Mouse (Mus musculus) embryonic facial prominence, embryonic 13.5 days (tissue): ENCODE results near the gene Acot13. TPM values are rescaled to one million over a fixed set of nuclear protein-coding genes. Genes with fewer than 3 reads are reported as not detected.

Experiments used
- ATAC-seq: fragments of 200-750 bp; cut with Nextera tagmentation; 2 replicates; pipeline ENCODE4 v1.8.0; 2017; ENCODE audit warnings: low read depth; ENCODE audit not compliant: insufficient number of reproducible peaks, insufficient read depth, low FRiP score, low TSS enrichment
- H3K27ac ChIP-seq: fragments of 300-500 bp; sonication (generic); 2 replicates; pipeline ENCODE4 v1.5.1; 2015; ENCODE audit warnings: moderate library complexity, mild to moderate bottlenecking, inconsistent platforms
- H3K27me3 ChIP-seq: fragments of 300-500 bp; sonication (generic); 2 replicates; pipeline ENCODE4 v1.6.1; 2015; ENCODE audit warnings: mild to moderate bottlenecking, inconsistent platforms
- H3K36me3 ChIP-seq: fragments of 300-500 bp; sonication (generic); 2 replicates; pipeline ENCODE4 v1.6.1; 2015; ENCODE audit warnings: mild to moderate bottlenecking, inconsistent platforms
- H3K4me1 ChIP-seq: fragments of 300-500 bp; sonication (generic); 2 replicates; pipeline ENCODE4 v1.6.1; 2015; ENCODE audit warnings: inconsistent platforms
- H3K4me2 ChIP-seq: fragments of 300-500 bp; sonication (generic); 2 replicates; pipeline ENCODE4 v1.6.1; 2015; ENCODE audit warnings: moderate library complexity, mild to moderate bottlenecking, inconsistent platforms
- H3K4me3 ChIP-seq: fragments of 300-500 bp; sonication (generic); 2 replicates; pipeline ENCODE4 v1.5.1; 2015; ENCODE audit warnings: mild to moderate bottlenecking, inconsistent platforms
- H3K9ac ChIP-seq: fragments of 300-500 bp; sonication (generic); 2 replicates; pipeline ENCODE4 v1.6.1; 2015; ENCODE audit warnings: mild to moderate bottlenecking, inconsistent platforms
- H3K9me3 ChIP-seq: fragments of 300-500 bp; sonication (generic); 2 replicates; pipeline ENCODE4 v1.6.1; 2016; ENCODE audit warnings: inconsistent platforms
- WGBS: fragments of 180-500 bp; shearing (Covaris S2); methylation state at CpG from one replicate; pipeline ENCODE4 v1.1.7; 2015; ENCODE audit warnings: mixed read lengths; 5-methylcytosine and 5-hydroxymethylcytosine counted together
- polyA plus RNA-seq: library from polyadenylated mRNA; unstranded; fragments of >200 nt; fragmentation: Nextera tagmentation; extraction: Ambion mirVana; gene quantifications from 2 replicates; pipeline ENCODE4 v1.2.1, GENCODE M21; 2015

Gene Acot13
- polyA plus RNA-seq, 1 experiment from 2014 or later = 73.8 TPM

DNA sequence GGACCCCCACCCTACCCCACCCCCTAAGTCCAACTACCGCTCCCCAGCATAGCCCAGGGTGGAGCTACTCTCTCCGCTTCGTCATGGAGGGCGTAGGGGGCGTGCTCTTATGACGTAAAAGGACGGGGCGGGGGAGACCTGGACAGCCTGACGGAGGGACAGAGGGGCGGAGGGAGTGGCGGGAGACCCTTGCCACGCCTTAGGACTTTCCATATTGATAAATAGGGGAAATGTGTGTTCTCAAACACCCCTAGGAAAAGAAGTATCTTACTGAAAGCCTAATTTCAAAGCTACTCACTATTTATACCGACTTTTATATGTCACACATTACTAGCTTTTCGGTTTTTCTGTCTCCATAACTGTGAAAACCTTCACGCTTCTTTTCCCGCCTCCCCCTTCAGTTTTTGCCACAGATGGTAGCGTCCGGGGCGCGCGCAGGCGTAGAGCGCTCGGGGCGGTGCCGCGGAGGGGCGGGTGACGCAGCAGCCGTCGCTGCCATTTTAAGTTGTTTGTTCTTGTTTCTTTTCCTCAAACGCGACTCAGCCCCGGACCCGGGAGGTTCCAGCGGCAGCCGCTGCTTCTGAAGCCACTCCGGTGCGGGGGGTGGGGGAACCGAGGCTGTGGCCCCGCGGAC is 30.5 kb downstream of the Acot13 start:
- Histone ChIP-seq H3K27me3 (no peaks in the 10 kb centered on the region), H3K4me3 (peak overlapping the region; percentile 99), H3K4me2 (peak overlapping the region; percentile 85), H3K4me1 (peaks cover 17% of the 10 kb centered on the region), H3K9ac (peak overlapping the region; percentile 99), H3K9me3 (no peaks in the 10 kb centered on the region), H3K36me3 (peaks cover 9% of the 10 kb centered on the region), H3K27ac (peak overlapping the region; percentile 100)
- WGBS = under 1% methylated on average over 42 of the region's 42 CpGs
- peak; percentile 97 for ATAC-seq

DNA sequence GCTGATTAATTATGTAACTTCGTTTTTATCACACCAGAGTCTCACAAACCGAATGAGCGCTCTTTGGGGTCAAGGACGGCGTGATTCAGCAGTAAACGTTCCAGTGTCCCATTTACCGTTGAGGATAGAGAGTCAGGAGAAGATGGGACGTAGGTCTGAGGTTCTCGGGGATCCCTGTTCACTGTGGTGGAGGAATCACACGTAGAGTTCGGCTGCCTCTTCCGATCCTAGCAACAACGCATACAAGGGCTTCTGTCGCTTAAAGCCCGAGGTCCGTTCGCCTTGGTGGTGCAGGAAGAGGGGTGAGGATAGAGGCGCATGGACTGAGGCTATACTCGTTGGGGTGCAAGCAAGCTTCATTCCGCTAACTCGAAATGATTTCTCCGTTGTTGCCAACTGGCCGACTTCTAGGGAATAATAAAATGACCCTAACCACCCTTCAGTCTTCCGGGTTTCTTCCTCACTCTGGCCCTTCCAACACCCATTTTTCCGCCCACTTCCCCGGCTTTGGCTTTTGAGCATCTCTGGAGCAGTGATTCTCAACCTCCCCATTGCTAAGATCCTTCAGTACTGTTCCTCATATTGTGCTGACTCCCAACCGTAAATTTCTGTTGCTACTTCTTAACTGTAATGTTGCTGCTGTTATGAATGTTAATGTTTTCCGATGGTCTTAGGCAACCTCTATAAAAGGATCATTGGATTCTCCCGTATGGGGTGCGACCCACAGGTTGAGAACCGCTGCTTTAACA is 31.2 kb downstream of the Acot13 start:
- ATAC-seq = peak; percentile 5; the same call in 1 of the 2 replicates
- H3K4me1 ChIP-seq = peaks cover 17% of the 10 kb centered on the region
- peak overlapping the region; percentile 82 for H3K27ac ChIP-seq
- H3K4me2 ChIP-seq = peak overlapping the region; percentile 85
- no peaks in the 10 kb centered on the region for H3K9me3 ChIP-seq
- H3K9ac ChIP-seq = peak overlapping the region; percentile 73
- peak overlapping the region; percentile 99 for H3K4me3 ChIP-seq
- under 1% methylated on average over 31 of the region's 31 CpGs for WGBS
- peaks cover 3% of the 10 kb centered on the region; the same call in 1 of the 2 replicates for H3K36me3 ChIP-seq
- no peaks in the 10 kb centered on the region for H3K27me3 ChIP-seq

- peaks cover 14% of the 10 kb centered on the region for H3K4me1 ChIP-seq
- no peaks in the 10 kb centered on the region for H3K27me3 ChIP-seq
- no peaks in the 10 kb centered on the region for H3K36me3 ChIP-seq
- WGBS = 63% methylated on average over 5 of the region's 5 CpGs
- no peaks in the 10 kb centered on the region for H3K9me3 ChIP-seq
- no peak for ATAC-seq
- H3K9ac ChIP-seq = no peak overlapping the region
- no peak overlapping the region for H3K27ac ChIP-seq
- H3K4me3 ChIP-seq = peak overlapping the region; percentile 99
- H3K4me2 ChIP-seq = peak overlapping the region; percentile 85
Observed at GRCm38 (mm10) chr13:24799378-24799777, 32.0 kb downstream of the Acot13 start.

GRCm38 (mm10) chr13:24798686-24799085 is 32.7 kb downstream of the Acot13 start:
- Histone ChIP-seq H3K4me3 (no peak overlapping the region), H3K27ac (no peak overlapping the region), H3K27me3 (no peaks in the 10 kb centered on the region), H3K4me2 (no peak overlapping the region), H3K9me3 (no peaks in the 10 kb centered on the region), H3K9ac (no peak overlapping the region), H3K36me3 (no peaks in the 10 kb centered on the region), H3K4me1 (peaks cover 10% of the 10 kb centered on the region)
- 95% methylated on average over 4 of the region's 4 CpGs for WGBS
- no peak for ATAC-seq

DNA sequence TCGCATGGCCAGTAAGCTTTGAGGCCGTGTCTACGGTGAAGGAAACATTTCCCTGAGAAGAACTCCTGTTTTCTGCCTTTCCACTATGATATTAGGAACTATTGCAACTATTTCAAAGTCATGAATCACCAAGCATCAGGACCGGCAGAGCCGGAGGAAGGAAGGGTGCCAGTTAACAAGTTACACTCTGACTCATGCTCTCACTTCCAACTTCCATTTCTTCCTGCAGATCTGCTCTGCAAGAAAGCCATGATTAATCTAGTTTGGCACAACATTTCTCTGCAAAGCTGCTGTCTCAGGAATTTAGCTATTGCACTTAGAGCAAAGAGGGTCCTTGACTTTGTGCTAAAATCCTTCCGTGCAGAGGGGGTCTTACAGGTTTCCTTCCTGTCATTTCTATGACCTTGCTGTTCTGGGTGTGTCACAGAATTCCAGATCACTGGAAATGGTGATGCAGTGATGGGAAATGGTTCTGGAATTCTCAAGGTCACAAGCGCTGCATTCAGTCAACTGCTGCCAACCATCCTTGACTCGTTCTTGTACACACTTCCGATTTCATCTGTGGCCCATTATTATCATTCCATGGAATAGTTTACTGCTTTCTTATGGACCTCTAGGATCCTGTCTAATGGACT is 38.8 kb downstream of the Acot13 start:
- ATAC-seq = no peak
- no peak overlapping the region for H3K27ac ChIP-seq
- H3K4me1 ChIP-seq = no peaks in the 10 kb centered on the region
- no peak overlapping the region for H3K9ac ChIP-seq
- H3K4me3 ChIP-seq = no peak overlapping the region
- H3K4me2 ChIP-seq = no peak overlapping the region
- 90% methylated on average over 9 of the region's 9 CpGs for WGBS
- H3K36me3 ChIP-seq = no peaks in the 10 kb centered on the region
- no peaks in the 10 kb centered on the region for H3K27me3 ChIP-seq
- H3K9me3 ChIP-seq = no peaks in the 10 kb centered on the region

DNA sequence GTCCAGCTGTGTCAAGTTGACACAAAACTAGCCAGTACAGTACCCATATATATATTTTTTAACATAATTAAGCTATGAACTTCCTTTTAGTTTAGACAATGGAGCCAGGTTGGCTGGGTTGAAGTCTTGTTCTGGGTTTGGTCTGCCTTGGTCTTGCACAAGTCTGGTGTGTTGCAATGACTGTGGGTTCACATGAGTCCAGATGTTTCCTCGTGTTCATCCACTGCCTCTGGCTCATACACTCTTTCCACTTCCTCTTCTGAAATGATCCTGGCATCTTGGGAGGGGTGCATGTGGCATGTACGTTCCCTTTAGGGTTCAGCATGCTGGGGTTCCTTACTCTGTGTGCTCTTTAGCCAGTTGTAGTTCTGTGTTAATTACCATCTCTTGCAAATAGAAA is 40.0 kb downstream of the Acot13 start:
- H3K4me1 ChIP-seq = no peaks in the 10 kb centered on the region
- no peak overlapping the region for H3K27ac ChIP-seq
- no peaks in the 10 kb centered on the region for H3K9me3 ChIP-seq
- 59% methylated on average over 2 of the region's 2 CpGs for WGBS
- no peak overlapping the region for H3K4me2 ChIP-seq
- H3K27me3 ChIP-seq = no peaks in the 10 kb centered on the region
- no peaks in the 10 kb centered on the region for H3K36me3 ChIP-seq
- no peak overlapping the region for H3K9ac ChIP-seq
- no peak for ATAC-seq
- no peak overlapping the region for H3K4me3 ChIP-seq

DNA sequence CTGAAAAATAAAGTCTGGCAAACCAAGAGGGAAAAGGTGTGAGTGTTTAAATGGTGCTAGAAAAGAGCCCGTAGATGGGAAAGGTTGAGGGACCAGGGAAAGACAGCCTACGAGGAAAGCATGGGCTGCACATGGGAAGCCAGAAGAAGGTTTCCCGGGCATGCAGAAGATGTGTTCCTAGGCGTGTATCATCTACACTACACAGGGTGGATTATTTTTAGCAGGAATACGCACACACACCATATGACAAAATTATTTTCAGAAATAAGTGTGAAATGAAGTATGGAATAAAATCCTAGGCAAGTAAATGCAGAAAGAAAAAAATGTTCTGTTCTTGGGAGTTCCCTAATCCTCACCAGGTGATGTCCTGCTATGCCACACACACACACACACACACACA is 43.9 kb downstream of the Acot13 start:
- Histone ChIP-seq H3K9me3 (no peaks in the 10 kb centered on the region), H3K36me3 (no peaks in the 10 kb centered on the region), H3K4me2 (no peak overlapping the region), H3K4me1 (no peaks in the 10 kb centered on the region), H3K27me3 (no peaks in the 10 kb centered on the region), H3K9ac (no peak overlapping the region), H3K4me3 (no peak overlapping the region), H3K27ac (no peak overlapping the region)
- WGBS = 87% methylated on average over 5 of the region's 5 CpGs
- no peak for ATAC-seq

DNA sequence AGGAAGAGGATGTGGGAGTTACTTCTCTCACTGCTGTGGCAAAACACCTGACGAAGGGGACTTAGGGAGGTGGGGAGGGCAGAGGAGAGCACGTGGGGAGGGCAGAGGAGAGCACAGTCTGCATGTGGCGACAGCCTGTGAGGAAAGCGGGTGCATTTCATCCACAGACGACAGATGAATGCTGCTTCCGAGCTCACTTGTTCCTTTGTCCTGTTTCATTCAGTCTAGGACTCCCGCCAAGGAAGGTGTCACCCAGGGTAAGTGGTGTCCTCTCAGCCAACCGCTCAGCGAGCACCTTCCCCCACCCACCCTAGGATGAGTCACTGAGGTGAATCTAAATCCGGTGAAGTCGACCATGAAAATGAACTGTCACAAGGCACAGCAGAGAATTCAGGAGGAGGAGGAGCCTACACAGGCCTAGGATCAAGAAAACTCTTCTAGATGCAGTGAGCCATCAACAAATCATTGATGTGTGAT is 45.3 kb downstream of the Acot13 start:
- no peaks in the 10 kb centered on the region for H3K36me3 ChIP-seq
- no peaks in the 10 kb centered on the region for H3K9me3 ChIP-seq
- no peak overlapping the region for H3K4me2 ChIP-seq
- no peak overlapping the region for H3K27ac ChIP-seq
- no peaks in the 10 kb centered on the region for H3K27me3 ChIP-seq
- ATAC-seq = no peak
- H3K4me3 ChIP-seq = no peak overlapping the region
- H3K4me1 ChIP-seq = 0 out of 2 replicates have a peak, but pooled peaks cover 4% of the 10 kb centered on the region
- H3K9ac ChIP-seq = no peak overlapping the region
- WGBS = 60% methylated on average over 11 of the region's 11 CpGs

GRCm38 (mm10) chr13:24781916-24782315 is 49.4 kb downstream of the Acot13 start:
- H3K27me3 ChIP-seq = no peaks in the 10 kb centered on the region
- 60% methylated on average over 5 of the region's 5 CpGs for WGBS
- H3K4me1 ChIP-seq = 0 out of 2 replicates have a peak, but pooled peaks cover 4% of the 10 kb centered on the region
- no peak overlapping the region for H3K27ac ChIP-seq
- no peaks in the 10 kb centered on the region for H3K9me3 ChIP-seq
- no peaks in the 10 kb centered on the region for H3K36me3 ChIP-seq
- ATAC-seq = no peak
- H3K4me3 ChIP-seq = no peak overlapping the region
- no peak overlapping the region for H3K4me2 ChIP-seq
- no peak overlapping the region for H3K9ac ChIP-seq

- H3K9ac ChIP-seq = no peak overlapping the region
- H3K27ac ChIP-seq = no peak overlapping the region
- H3K4me1 ChIP-seq = 0 out of 2 replicates have a peak, but pooled peaks cover 4% of the 10 kb centered on the region
- no peaks in the 10 kb centered on the region for H3K27me3 ChIP-seq
- no peak for ATAC-seq
- H3K9me3 ChIP-seq = no peaks in the 10 kb centered on the region
- WGBS = 73% methylated on average over 8 of the region's 8 CpGs
- no peak overlapping the region for H3K4me3 ChIP-seq
- H3K36me3 ChIP-seq = no peaks in the 10 kb centered on the region
- no peak overlapping the region for H3K4me2 ChIP-seq
Observed at GRCm38 (mm10) chr13:24778706-24779380, 52.5 kb downstream of the Acot13 start.

DNA sequence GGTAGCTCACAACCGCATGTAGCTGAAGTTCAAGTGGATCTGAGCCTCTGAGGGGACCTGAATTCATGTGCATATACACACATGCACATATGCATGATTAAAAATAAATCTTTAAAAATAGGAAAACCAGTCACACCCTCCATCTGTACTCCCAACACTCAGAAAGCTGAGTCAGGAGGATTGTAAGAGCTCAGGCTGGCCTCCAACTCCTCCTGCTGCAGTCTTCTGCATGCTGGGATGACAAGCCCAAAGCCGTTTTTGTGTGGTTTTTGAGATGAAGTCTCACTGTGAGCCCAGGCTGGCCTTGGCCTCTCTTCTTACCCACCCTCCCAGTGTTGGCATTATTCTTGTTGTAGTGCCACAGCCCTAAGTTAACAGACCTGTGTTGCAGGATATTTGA is 53.3 kb downstream of the Acot13 start:
- Histone ChIP-seq H3K4me2 (no peak overlapping the region), H3K4me3 (no peak overlapping the region), H3K9ac (no peak overlapping the region), H3K36me3 (no peaks in the 10 kb centered on the region), H3K27me3 (no peaks in the 10 kb centered on the region), H3K9me3 (no peaks in the 10 kb centered on the region), H3K27ac (no peak overlapping the region), H3K4me1 (0 out of 2 replicates have a peak, but pooled peaks cover 4% of the 10 kb centered on the region)
- WGBS = 73% methylated on average over 2 of the region's 2 CpGs
- ATAC-seq = no peak
